Mouse (Mus musculus): Measurements from ENCODE around the gene Mtg1.

Gene Mtg1

GRCm38 (mm10) chr7:140137135-140138020 lies at the start of gene Mtg1:
Gene Mtg1, plus strand, starts transcription at chr7:140137564.
- peak; percentile 97 for DNase-seq (ENCODE audit: low read depth, low spot score)

GRCm38 (mm10) chr7:140090601-140091000 lies 46.8 kb upstream of the Mtg1 start:
- no peak for DNase-seq (ENCODE audit: low read depth, low spot score)

GRCm38 (mm10) chr7:140092924-140093528 lies 44.3 kb upstream of the Mtg1 start, which contains the start of gene Prap1:
Gene Prap1, plus strand, starts transcription at chr7:140093395.
- no peak for DNase-seq (ENCODE audit: low read depth, low spot score)

- DNase-seq (ENCODE audit: low read depth, low spot score), result no peak
Observed at GRCm38 (mm10) chr7:140094954-140095353, 42.4 kb upstream of the Mtg1 start.

GRCm38 (mm10) chr7:140095556-140095955 lies 41.8 kb upstream of the Mtg1 start:
- DNase-seq (ENCODE audit: low read depth, low spot score), result no peak

GRCm38 (mm10) chr7:140096055-140096454 lies 41.3 kb upstream of the Mtg1 start:
- no peak for DNase-seq (ENCODE audit: low read depth, low spot score)

- DNase-seq (ENCODE audit: low read depth, low spot score), result no peak
Observed at GRCm38 (mm10) chr7:140098466-140098865, 38.9 kb upstream of the Mtg1 start.

- DNase-seq (ENCODE audit: low read depth, low spot score), result peak; percentile 64
Observed at GRCm38 (mm10) chr7:140101498-140101897, 35.9 kb upstream of the Mtg1 start.

GRCm38 (mm10) chr7:140101993-140102860 lies 35.1 kb upstream of the Mtg1 start, which contains the start of gene Fuom:
Gene Fuom, minus strand, starts transcription at chr7:140102441.
- peak; percentile 95 for DNase-seq (ENCODE audit: low read depth, low spot score)

GRCm38 (mm10) chr7:140104009-140104408 lies 33.4 kb upstream of the Mtg1 start:
- no peak for DNase-seq (ENCODE audit: low read depth, low spot score)

GRCm38 (mm10) chr7:140111943-140112342 lies 25.4 kb upstream of the Mtg1 start:
- DNase-seq (ENCODE audit: low read depth, low spot score), result no peak

GRCm38 (mm10) chr7:140115583-140116328 lies 21.6 kb upstream of the Mtg1 start, which contains the start of gene Paox:
Gene Paox, plus strand, starts transcription at chr7:140115799.
- peak; percentile 92 for DNase-seq (ENCODE audit: low read depth, low spot score)

GRCm38 (mm10) chr7:140116329-140117054 lies 20.9 kb upstream of the Mtg1 start, which contains the start of gene Echs1:
Gene Echs1, minus strand, starts transcription at chr7:140116476.
- DNase-seq (ENCODE audit: low read depth, low spot score), result peak; percentile 96

GRCm38 (mm10) chr7:140120484-140120883 lies 16.9 kb upstream of the Mtg1 start:
- DNase-seq (ENCODE audit: low read depth, low spot score), result no peak

GRCm38 (mm10) chr7:140121338-140121910 lies 15.9 kb upstream of the Mtg1 start:
- no peak for DNase-seq (ENCODE audit: low read depth, low spot score)

- no peak for DNase-seq (ENCODE audit: low read depth, low spot score)
Observed at GRCm38 (mm10) chr7:140122765-140123164, 14.6 kb upstream of the Mtg1 start.

- DNase-seq (ENCODE audit: low read depth, low spot score), result no peak
Observed at GRCm38 (mm10) chr7:140124382-140124781, 13.0 kb upstream of the Mtg1 start.

GRCm38 (mm10) chr7:140125278-140126021 lies 11.9 kb upstream of the Mtg1 start:
- DNase-seq (ENCODE audit: low read depth, low spot score), result peak; percentile 97

GRCm38 (mm10) chr7:140126022-140126350 lies 11.4 kb upstream of the Mtg1 start:
- no peak for DNase-seq (ENCODE audit: low read depth, low spot score)
